Mouse (Mus musculus) gastrocnemius, adult 8-10 months (tissue): ENCODE data around the gene Ap3d1. TPM values are rescaled to one million over a fixed set of nuclear protein-coding genes. Genes with fewer than 3 reads are reported as not detected.
A peak's percentile ranks its signal among the peaks of the same experiment; 100 is the strongest.

ENCODE experiments used
- DNase-seq, 2 experiments: peaks; one replicate each; pipeline ENCODE4 v3.0.0; 2022; ENCODE audit warnings: low spot score in 2 of 2
- total RNA-seq, 4 experiments: library from RNA; stranded (reverse); gene quantifications; 2 replicates each; pipeline ENCODE4 v1.2.4; 2022

Ap3d1 gene
- total RNA-seq, 4 experiments from 2014 or later, result 24.1 to 29.3 (median 27.8) TPM

DNA sequence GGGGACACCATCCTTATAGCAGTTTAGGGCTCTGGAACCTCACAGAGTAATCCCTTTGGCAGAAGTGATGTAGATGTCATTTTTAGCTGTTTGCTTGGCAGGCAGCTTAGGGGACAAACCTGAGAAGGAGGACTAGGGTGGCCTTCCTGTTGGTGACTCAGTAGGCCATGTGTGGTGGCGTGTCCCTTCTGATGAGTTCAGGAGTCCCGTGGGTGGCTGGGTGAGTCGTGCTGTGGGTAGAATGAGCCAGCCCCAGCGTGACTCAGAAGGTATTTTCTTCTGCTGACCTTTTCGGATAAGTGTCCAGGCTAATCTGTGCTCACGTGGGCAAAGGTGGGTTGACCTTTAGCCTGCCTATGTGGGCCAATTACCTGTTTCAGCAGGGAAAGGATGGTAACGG lies 16.6 kb upstream of the Ap3d1 start:
- DNase-seq, result peak in 1 of 2 experiments; percentile 30

DNA sequence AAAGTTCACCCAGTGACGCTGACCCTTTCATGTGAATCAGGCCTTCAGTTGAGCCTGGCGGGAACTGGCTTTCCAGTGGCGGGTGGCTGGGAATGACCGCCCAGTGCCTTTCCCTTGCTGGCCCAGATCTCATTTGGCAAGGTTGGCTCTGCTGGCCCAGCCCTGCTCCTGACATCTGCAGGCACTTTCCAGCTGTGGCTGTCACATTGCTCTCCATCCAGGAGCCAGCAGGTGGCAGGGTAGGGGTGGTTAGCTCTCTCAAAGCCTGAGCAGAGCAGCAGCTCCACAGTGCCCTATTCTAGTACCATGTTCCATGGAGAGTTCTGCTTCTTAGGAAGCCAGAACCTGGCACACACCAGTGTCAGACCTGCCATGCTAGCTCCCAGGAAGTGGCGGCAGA lies 15.7 kb upstream of the Ap3d1 start:
- peak; percentile 84 to 89 for DNase-seq

DNA sequence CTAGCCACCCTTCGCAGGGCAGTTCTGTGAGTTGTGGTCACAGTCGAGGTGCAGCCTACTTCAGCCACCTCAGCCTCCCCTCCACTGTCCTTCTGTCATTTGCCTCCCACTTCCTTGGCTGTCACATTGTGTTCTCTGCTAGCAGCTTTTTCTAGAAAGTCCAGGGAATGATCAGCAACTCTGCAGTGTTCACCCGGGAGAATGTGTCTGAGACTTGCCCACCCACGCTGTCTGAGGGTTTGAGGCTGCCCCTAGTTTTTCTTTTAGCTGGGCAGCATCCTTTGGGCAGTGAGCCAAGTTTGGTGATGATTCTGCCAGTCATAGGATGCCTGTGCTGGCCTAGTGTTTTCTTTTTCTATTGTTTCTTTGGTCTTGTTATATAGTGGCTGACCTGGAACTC lies 14.9 kb upstream of the Ap3d1 start:
- no peak for DNase-seq

DNA sequence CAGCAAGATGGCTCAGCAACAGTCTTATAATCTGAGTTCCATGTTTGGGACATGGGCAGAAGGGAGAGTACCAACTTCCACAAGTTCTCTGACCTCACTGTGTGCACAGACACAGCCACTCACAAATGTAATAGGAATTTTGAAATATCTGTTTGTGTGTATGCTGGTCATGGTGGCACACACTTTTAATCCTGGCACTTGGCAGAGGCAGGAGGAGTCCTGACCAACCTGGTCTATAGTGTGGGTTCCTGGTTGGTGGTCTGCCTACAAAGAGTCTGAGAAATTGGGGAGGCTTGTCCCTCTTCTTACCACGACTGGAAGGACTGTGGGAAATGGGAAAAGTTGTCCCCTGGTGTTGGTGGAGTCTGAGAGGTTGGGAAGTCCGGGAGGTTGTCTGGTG lies 14.4 kb upstream of the Ap3d1 start:
- no peak for DNase-seq

DNA sequence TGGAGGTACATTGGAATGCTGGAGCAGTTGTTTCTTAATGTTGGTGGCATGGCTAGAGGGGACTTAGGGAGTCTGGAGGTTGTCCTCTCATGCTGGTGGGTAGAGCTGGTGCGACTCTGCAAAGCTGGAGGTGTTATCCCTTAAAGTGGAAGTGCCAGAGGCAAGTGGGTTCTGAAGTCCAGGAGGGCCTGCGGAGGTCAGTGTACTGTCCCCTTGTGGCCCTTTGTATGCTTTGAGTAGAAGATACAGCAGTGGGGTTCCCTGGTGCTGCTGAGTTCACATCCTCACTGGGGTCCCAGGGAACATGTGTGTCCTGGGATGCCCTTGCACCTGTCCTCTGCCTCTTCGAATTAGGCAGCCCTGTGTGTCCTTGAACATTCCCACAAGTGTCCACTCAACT lies 14.0 kb upstream of the Ap3d1 start:
- no peak for DNase-seq

DNA sequence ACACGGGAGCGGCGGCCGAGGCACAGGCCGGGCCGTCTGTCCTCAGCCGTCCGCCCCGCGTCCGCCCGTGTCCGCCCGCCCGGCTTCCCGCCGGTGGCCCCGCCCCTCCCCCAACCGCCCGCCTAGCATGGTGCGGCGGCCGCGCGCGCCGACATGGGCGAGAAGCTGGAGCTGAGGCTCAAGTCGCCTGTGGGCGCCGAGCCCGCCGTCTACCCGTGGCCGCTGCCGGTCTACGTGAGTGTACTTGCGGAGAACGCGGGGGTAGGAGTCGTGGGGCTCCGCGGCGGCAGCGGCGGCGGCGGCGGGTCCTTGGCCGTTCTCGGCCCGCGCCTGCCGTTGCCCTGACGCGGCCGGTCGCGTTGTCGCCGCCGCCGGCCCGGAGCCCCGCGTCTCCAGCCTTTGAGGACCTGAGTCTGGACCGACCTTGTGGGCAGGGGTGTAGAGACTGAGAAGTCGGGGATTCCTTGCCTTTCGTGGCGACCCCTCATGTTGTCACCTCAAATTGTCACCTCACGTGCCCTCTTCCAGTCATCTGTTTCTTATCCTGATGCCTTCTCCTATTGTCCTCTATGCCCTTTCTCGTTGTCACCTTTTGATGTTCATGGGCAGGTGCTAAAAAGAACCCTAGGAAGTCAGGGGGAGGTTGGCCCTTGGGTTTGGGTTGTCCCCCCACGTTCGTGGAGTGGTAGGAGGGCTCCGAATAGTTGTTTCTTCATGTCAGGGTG lies 13.4 kb upstream of the Ap3d1 start:
- no peak for DNase-seq

DNA sequence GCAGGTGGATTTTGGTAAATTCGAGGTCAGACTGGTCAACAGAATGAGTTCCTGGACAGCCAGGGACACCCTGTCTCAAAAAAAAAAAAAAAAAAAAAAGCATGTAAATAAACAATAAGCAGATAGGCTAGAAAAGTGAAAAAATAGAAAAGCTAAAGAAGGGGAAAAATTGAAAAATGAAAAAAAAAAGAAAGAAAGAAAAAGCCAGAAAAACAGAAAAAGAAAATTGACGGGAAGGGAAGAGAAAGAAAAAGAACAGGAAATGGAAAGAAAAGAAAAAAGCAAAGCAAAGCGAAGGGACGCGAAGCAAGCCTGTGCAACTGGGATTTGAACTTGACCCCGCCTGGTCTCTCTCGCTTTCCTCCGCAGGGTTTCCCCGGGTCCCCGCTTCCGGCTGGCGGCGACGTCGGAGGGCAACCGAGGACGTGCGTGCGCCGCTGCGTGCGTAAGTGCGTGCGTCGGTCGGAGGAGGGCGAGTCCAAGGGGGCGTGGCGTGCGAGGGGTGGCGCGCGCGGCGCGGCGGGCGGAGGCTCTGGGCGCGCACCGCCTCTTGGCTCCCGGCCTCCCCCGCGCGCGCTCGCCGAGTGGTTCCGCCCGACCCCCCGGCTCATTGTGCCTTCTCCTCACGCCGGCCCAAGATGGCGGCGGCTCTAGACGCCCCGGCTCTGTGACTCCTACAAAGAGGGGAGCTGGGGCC lies 12.7 kb upstream of the Ap3d1 start, which contains the start of gene Dot1l:
Gene Dot1l, plus strand, starts transcription at position 613 of the 697 bp plus-strand sequence.
- peak; percentile 97 for DNase-seq

DNA sequence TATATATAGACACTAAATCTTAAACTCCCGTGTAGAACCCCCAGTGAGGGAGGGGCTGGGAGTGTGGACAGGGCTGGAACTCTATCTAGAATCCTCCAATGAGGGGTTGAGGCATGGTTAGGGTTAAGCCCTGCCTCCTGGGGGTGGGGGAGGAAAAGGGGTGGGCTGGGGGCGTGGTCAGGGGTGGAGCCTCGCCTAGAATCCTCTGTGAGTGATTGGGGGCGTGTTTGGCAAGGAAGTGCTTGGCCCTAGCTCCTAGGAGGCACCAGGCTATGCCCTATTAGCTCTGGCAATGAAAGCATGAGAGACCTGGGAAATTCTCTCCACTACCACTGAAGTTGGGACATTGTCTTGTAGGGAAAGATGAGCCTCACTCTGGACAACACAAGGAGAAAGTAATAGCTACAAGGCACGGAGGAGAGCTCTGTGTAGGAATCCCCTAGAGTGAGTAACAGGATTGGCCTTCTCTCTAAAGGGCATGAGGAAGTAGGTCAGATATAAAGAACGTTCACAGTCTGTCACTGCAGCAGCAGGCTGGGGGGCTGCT lies 10.1 kb upstream of the Ap3d1 start:
- peak; percentile 52 to 70 for DNase-seq

DNA sequence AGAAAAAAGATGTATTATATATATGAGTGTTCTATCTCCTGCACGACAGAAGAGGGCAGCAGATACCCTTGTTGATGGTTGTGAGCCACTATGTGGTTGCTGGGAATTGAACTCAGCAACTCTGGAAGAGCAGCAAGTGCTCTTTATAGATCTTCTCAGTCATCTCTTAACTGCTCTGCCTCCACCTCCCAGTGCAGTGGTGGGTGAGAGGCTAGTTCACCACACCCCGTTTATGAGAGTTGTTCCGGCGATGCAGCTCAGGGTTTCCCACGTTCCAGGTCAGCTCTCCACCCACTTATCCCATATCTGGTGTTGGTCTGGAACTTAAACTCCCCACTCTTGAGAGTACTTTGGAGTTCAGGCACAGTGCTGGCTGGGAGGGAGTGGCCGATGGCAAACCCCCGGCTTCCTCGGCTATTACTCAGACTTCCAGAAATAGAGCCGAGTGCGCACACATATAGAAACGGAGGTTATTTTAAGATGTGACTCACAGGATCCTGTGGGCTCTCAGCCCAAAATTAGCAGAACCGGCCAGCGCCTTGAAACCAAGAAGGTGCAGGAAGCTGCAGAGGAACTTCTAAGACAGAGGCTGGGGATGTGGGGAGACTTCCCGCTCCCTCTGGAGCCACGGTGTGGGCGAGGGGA lies 9.2 kb upstream of the Ap3d1 start:
- DNase-seq, result peak; percentile 77 to 87

DNA sequence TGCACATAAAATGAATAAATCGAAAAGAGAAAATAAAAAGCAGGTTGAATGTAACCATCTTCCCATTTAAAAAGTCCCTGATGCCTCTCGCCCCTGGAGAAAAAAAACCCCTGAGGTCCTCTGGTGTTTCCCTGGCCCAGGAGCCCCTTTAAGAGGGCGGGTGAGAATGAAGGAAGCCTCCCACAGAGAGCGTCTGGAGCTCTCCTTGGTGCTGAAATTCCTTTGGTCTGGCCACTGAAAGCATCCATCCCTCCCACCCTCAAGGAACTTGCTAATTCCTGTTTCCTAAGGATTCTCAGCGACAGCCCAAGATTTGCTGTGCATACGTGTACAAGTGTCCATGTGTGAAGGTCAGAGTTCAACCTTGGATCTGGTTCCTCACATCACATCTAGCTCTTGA lies 6.5 kb upstream of the Ap3d1 start:
- no peak for DNase-seq

DNA sequence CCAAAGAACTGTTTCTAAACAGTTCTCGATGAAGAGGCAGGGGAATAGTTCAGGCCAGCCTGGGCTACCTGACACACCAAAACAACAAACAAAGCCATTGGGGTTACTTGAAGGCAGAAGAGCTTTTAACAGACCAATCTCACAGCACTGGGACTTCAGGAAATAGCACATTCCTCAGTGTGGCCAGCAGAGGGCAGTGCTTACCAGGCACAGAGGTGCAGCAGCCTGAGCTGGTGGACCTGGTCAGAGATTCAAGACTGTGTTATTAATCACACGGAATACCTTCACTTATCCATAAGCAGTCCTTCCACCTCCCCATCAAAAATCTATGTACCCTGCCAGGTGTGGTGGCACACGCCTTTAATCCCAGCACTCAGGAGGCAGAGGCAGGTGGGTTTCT lies 5.3 kb upstream of the Ap3d1 start:
- peak; percentile 33 to 40 for DNase-seq

DNA sequence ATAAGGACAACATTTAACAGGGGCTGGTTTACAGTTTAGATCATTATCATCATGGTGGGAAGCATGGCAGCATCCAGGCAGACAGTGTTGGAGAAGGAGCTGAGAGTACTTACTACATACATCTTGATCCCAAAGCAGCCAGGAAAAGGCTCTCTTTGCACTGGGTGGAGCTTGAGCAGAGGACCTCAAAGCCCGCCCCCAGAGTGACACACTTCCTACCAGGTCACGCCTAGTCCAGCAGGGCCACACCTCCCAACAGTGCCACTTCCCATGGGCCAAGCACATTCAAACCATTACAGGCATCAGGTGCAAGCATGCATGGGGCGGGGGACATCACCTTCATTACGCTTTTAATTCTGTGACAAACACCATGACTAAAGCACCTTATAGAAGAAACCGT lies 2.2 kb upstream of the Ap3d1 start:
- DNase-seq, result no peak

DNA sequence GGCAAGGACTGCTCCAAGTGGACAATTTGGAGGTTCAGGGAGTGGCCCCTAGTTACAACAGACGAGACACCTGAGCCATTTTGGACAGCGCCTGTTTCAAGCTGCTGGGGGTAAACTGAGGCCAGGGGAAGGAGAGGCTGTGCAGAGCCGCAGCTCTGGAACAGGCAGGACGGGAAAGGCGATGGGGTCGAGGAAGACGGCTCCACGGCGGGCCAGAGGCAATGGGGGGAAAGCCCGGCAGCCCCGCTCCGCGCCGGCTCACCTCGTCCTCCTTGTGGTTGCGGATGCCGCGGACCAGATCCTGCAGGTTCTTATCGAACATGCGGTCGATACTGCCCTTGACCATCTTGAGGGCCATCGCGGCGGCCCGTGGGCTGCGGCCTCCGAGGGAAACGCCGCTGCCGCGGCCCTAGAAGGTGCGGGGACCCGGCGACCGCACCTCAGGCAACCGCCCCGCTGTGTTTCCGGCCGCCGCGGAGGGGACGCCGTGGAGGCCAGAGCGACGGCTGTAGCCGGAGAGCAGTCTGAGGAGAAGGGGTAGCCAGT lies 357 bp downstream of the Ap3d1 start:
- DNase-seq, result no peak

DNA sequence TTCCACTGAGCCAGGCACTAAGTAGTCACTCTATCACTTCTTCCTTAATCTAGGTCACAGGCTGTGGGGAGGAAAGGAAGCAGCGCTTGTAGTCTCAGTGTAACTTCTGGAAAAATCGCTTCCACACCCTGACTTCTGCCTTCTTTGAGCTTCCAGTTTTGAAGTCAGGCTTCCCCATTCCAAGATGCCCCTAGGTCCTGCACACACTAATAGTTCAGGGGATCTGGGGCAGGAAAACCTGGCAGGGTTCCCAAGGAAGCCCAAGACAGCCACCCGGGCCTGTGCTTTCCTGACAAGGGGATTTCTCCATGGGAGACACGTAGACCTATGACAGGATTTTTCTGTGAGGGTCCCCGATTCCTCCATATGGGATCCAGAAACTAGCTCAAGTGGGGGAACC lies 918 bp downstream of the Ap3d1 start:
- DNase-seq, result no peak

DNA sequence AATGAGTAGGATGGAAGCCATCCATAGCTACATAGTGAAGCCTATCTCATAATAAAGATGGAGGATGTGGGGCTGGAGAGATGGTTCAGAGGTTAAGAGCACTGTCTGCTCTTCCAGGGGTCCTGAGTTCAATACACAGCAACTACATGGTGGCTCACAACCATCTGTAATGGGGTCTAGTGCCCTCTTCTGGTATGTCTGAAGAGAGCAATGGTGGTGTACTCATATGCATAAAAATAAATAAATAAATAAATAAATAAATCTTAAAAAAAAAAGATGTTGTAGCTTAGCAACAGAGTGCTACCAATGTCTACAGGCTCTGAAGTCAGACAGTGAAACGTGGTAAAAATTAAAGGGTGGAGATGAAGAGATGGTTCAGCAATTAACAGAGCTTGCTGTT lies 3.4 kb downstream of the Ap3d1 start:
- no peak for DNase-seq

DNA sequence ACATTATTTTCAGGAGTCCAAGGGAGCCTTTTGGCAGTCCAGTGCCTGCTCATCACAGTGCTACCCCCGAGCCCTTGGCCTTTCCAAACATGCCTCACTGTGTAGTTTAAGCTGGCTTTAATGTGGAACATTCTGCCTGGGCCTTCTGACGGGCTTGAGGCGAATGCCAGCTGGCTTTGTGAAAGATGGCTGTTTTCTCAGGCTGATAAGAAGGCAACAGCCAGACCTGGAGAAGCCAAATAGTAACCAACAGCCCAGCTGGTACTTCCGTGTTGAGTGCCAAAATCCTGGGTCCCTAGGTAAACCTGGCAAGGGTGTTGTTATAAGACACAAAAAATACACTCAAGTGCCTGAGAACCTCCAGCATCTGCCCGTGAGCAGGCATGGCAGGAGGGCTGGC lies 5.3 kb downstream of the Ap3d1 start:
- DNase-seq, result no peak

DNA sequence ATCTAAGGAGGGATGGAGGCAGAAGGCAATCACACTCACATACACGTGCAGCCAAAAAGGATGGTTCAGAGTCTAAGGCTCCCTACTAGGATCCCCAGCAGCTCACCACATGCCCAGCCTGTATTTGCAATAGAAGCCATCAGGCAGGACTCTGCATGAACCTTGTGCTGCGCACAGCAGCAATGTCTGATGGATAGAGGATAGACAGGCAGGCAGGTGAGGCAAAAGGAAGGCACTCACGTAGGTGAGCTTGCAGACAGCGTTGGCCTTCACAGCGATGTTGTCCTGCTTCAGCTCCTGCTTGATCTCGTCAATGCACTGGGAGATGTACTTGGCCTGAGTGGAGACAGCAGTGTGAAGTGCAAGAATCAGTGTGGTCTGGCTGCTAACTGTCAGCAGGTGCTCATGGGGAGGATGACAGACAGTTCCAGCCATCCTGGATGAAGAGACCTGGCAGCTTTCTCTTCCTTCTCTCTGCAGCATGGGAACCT lies 9.4 kb downstream of the Ap3d1 start:
- DNase-seq, result peak in 1 of 2 experiments; percentile 24

DNA sequence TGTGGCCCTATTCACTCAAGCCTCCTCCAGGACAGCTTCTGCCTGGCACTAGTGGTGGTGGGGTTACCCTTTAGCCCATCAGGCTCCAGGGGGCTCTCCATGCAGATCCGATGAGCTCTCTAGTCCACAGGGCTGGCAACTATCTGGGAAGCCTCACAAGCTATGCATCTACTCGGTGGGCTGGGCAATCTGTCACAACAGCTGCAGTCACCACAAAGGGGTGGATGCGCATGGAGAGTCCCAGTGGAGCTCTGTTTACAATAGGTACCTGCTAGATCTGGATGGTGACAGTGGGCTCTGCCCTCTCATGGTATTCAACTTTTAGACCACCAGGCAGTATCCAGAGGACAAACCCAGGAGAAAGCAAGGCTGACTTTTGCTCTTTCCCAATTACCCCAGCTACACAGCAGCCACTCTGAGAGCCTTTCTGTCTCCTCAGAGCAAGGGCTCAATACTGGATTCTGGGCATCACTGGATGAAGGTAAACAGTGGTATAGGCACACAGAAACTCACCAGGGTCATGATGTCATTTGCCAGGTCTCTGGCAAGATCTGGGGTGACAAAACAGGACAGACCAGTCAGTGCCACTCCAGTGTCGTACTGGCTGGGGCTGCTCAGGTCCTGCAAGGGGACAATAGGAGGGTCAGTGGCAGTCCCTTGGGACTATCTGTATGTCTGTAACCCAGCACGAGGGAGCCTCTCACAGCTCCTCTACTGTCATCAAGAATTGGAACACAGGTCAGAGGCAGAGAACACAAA lies 14.5 kb downstream of the Ap3d1 start:
- no peak for DNase-seq

DNA sequence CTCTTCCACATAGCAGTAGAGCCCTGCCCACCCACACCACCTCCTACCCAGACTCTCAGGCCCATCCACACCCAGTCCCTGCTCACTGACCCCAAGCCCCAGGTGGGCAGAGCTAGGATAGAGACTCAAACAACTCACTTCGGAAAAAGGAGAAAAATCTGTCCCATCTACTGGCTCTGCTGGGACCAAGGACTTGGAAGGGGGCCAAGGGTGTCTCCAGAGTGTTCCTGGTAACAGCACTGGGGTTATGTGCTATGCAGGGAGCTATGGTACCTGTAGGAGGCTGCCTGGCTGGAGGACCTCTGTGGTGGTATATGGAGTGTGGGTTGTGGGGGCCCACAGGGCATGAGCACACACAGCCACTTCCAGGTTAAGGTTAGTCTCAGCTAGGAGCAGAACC lies 24.8 kb downstream of the Ap3d1 start:
- DNase-seq, result no peak

DNA sequence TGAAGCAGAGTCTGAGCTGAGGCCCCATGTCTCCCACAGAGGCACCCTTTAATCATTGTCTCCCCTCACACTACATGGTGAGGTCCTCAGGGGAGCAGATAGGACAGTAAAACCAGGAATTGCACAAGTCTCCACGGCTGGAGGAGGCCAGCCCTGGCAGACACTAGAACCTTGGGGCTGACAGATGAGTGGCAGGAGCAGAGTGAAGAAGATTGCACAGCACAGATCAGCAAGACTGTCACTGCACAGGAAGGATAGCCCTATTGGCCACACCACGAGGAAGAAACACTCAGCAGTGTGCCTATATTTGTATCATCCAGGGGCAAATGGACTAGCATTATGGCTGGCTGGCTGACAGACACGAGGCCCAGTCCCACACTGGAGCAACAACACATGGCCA lies 31.2 kb downstream of the Ap3d1 start:
- DNase-seq, result no peak

DNA sequence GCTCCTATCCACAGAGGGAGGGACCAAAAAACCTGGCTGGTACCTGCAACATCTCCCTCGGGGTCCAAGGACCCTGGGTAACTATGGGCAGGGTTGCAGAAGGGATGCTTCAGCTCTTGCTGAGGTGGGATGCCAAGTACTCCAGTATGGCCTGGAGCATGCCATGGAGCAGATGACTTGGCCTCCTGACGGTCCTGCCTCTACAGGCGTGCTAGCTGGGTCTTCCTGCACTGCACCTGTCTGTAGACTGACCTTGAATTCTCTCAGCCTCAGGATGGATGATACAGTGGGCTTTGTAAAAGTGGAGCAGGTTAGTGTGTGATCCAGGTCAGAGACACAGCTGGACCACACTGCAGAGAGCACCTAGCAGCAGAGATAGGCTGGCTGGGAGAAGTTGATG lies 36.6 kb downstream of the Ap3d1 start:
- no peak for DNase-seq
